Mouse (Mus musculus): ENCODE results near the gene Tnfrsf12a.

Tnfrsf12a gene

DNA sequence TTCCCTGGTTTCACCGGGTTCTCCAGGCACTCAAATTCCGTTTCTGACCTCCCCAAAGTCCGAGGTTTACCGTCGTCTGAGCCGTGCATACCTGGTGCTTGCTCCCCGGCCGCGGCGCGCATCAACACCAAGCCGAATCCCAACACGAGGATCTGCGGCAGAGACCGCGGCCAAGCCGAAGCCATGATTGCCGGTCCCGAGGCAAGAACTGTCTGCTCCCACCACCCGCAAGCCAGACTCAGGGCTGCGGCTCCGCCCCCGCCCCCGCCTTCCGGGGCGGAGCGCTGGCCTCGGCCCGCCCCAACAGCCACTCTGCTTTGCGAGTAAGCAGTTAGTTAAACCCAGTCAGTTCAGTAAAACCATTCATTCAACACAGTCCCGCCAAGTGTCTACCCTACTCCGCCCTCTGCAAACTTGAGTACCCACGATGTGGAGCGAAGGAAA lies at the start of gene Tnfrsf12a:
Gene Tnfrsf12a (minus strand): TSS at position 233 of the 444 bp plus-strand sequence.
- peak; percentile 85 to 91 for DNase-seq

GRCm38 (mm10) chr17:23726758-23727142 lies 49.5 kb upstream of the Tnfrsf12a start:
- peak; percentile 86 to 92 for DNase-seq

GRCm38 (mm10) chr17:23725999-23726757 lies 48.9 kb upstream of the Tnfrsf12a start, which contains the start of gene Pkmyt1:
TSS of gene Pkmyt1 (plus strand) at chr17:23726336.
- peak; percentile 97 to 98 for DNase-seq

DNA sequence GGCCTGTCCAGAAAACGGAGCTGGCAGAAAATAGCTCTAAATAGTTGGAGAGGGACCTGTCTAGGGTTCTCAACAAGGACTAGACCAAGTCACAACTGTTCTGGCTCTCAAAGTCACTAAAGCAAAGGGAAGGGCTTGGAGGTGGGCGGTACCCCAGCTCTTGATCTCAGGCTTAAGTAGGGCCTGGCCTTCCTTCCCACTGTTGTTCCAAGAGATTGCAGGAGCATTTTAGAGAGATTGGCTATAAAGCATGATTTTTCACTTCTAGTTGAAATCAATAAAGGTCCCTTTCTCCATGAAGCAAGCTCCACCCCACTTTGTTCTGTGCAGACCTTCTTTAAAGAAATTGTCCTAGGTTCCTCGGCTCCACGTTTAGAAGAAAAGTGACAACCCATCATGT lies 48.2 kb upstream of the Tnfrsf12a start:
- no peak for DNase-seq

DNA sequence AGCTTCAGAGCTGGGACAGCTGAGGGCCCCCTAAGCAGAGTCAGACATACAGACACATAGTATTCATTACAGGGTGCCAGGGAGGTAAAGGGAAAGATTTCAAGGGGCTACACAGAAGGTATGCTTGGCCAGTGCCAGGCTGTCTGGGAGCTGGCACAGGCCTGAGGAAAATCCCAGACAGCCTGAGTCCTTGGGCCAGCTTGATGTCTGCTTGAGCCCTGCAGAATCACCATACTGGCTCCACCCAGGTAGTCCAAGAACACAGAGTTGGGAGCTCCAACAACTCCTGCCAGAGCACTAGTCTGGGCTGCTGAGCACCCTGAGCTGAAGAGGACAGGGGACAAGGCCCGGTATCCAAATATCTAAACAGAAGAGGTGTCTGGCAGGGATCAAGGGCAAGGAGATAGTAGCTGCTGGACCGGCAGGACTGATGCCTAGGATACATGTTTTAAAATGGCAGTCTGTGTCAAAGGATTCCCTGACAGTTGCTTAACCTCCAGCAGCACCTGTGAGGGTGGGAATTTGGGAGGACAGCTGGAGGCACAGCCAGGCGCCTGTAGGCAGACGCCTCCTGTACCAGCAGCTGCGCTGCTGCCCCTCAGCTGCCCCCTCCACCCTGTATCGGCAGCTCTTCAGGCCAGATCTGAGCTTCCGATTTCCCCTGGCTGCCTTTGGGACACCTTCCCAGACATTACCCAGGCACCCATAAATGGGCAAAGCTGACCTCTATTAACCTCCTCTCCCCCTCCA lies 45.3 kb upstream of the Tnfrsf12a start, which contains the start of gene 1520401A03Rik:
Gene 1520401A03Rik (minus strand): TSS at position 408 of the 750 bp plus-strand sequence.
- no peak for DNase-seq

- no peak for DNase-seq
Measured at GRCm38 (mm10) chr17:23721886-23722285, 44.6 kb upstream of the Tnfrsf12a start.

DNA sequence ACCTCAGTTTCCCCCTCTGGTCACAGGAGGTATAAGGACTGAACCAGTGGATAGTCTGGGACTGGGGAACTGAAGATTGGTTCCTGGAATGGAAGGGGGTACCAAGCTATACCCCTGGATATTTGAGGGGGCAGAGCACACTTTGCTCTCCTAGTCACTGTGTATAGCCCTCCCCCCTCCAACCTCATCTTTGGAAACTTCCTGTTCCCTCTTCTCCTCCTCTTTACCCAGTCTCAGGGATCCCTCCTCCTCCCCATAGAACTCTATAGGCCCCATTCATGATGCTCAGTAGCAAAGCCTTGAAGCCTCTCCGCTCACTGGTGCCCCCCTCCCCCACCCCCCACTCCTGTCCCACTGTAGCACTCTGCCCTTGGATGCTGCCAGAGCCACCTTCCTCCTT lies 42.2 kb upstream of the Tnfrsf12a start:
- no peak for DNase-seq

GRCm38 (mm10) chr17:23717003-23717402 lies 39.7 kb upstream of the Tnfrsf12a start:
- DNase-seq = no peak

DNA sequence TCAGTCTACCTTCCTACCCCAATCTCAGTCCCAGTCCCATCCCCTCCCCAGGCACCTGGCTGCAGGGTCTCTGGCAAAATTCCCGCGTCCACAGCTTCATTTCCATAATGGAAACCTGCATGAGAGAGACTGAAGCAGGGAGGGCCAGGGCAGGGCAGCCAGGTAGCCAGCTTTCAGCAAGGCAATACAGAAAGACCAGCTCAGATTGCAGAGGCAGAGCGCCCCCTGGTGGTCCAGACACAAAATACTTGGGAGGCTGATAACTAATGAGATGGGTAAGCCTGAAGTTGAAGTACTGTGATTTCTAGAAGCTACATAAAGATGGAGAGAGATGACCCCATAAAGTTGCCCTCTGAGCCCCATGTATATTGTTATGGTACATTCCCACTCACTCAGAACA lies 28.9 kb upstream of the Tnfrsf12a start:
- DNase-seq = peak; percentile 85 to 88

- no peak for DNase-seq
Measured at GRCm38 (mm10) chr17:23705525-23706104, 28.3 kb upstream of the Tnfrsf12a start.

GRCm38 (mm10) chr17:23704741-23705140 lies 27.5 kb upstream of the Tnfrsf12a start:
- DNase-seq = no peak

DNA sequence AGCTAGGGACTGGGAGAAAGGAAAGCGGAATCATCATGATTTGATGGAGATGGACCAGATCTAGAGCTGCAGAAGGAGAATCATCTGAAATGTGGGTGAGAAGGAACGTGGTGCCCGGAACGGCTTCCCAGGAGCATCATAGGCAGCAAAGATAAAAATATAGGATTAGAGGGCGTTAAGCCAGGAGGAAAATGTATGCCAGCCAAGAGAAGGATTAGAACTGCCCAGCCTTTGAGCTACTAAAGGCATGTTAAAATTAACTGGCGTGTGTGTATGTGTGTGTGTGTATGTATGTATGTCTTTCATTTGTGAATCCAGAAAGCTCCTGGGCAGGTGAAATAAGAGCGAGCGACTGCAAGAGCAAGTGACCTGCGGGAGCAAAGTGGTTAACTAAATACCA lies 26.0 kb upstream of the Tnfrsf12a start:
- DNase-seq = no peak

- peak; percentile 92 to 95 for DNase-seq
Measured at GRCm38 (mm10) chr17:23700079-23700478, 22.8 kb upstream of the Tnfrsf12a start.

- peak; percentile 52 to 67 for DNase-seq
Measured at GRCm38 (mm10) chr17:23699131-23700077, 22.1 kb upstream of the Tnfrsf12a start.

- DNase-seq = no peak
Measured at GRCm38 (mm10) chr17:23695801-23696200, 18.5 kb upstream of the Tnfrsf12a start.

DNA sequence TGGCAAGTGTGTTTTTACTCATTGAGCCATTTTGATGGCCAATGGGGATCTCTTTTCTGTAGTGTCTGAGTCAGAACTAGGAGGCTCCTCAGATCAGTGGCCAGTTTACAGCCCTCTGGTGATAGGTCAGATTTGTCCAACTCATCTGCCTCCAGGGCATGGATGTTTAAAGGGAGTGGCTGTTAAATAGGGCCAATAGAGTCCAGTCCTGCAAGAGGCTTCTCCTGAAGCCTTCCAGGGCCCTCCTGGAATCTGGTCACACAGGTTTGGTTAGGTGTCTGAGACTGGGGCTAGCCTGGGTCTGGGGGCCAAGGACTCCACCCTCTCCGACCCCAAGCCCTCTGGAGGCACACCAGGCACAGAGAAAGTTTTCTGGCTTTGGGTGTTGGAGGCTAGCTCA lies 17.2 kb upstream of the Tnfrsf12a start:
- DNase-seq = no peak

GRCm38 (mm10) chr17:23683856-23684672 lies 6.8 kb upstream of the Tnfrsf12a start, which contains the start of gene Cldn9:
TSS of gene Cldn9 (minus strand) at chr17:23684026.
- DNase-seq = peak; percentile 66 to 76

GRCm38 (mm10) chr17:23683226-23683625 lies 6.0 kb upstream of the Tnfrsf12a start:
- no peak for DNase-seq

DNA sequence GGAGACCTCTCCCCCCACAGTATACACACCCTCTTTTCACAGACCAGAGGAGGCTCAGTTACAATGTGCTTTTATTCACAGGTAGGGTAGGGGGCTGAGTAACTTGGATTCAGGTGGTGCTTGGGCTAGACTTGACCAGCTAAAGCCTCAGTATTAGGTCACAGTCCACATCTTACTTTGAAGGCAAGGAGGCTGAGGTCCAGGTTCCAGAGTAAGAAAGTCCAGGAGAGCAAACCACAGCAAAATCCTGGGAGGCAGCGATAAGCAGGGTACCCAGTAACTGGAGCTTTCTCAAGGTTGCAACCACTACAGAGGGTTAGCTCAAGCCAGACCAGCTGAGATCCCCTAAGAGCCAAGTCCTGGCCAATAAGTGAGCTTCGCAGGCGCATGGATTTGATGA lies 5.3 kb upstream of the Tnfrsf12a start:
- DNase-seq = no peak

- no peak for DNase-seq
Measured at GRCm38 (mm10) chr17:23682092-23682491, 4.8 kb upstream of the Tnfrsf12a start.

DNA sequence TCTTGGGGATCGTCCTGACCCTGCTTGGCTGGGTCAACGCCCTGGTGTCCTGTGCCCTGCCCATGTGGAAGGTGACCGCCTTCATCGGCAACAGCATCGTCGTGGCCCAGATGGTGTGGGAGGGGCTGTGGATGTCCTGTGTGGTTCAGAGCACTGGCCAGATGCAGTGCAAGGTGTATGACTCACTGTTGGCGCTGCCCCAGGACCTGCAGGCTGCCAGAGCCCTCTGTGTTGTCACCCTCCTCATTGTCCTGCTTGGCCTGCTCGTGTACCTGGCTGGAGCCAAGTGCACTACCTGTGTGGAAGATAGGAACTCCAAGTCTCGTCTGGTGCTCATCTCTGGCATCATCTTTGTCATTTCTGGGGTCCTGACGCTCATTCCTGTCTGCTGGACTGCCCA lies 3.8 kb upstream of the Tnfrsf12a start:
- no peak for DNase-seq
